Mouse (Mus musculus) stomach, postnatal 0 days (tissue): ENCODE data around the gene Fmod.

Experiments
- CTCF ChIP-seq: IDR thresholded peaks from 2 replicates; pipeline ENCODE4 v1.5.1; 2016; ENCODE audit warnings: antibody characterized with exemption, low read depth, mild to moderate bottlenecking, moderate library complexity
- EP300 ChIP-seq: optimal IDR thresholded peaks from 2 replicates; pipeline ENCODE3; 2016; ENCODE audit warnings: antibody characterized with exemption

- TF ChIP-seq CTCF = no peak
- TF ChIP-seq EP300 = no peak
These were observed 10.4 kb downstream of the Fmod start for GRCm38 (mm10) chr1:134047431-134047830.
